Mouse (Mus musculus): ENCODE measurements around the gene Vps37c. TPM values are rescaled to one million over a fixed set of nuclear protein-coding genes. Genes with fewer than 3 reads are reported as not detected.

The Vps37c gene
- polyA plus RNA-seq, 1 experiment from 2014 or later, result 26.2 TPM

DNA sequence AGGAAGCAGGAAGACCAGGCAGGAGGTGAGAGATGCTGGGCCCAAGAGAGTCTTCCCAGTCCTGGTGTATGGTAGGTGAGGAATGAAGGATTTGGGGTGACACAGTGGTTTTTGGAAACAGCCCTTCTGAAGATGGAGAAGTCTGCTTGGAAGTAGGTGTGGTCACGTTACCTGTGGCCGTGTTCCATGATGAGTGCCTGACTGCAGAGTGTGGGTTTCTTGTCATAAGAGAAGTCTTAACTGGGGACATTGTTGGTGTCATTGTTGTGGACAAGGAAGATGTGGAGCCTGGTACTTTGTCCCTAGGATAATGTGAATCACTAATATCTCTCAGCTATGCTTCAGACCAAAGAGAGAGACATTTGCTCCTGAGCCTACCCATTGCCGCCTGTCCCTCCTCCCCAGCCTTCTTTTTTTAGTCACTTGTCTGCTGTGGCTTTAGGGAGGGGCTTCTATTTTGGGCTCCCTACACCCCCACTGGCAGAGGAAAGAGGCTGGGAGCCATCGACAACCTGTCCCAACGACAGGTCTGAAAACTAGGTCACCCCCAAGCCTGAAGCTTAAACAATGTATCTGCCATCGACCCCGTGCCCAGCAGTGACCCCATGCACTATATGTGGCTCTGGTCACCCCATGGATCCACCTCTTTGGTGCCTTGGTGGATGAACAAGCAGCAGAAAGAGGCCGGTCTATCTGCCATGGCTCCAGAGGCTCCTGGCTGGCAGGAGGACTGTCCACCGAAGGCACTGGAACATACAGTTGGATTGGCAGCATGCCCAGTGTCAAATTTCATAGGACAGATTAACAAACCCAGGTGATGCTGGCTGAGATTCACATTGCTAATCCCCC lies 71.7 kb downstream of the Vps37c start:
- Histone ChIP-seq H3K9me3 (replicated peaks; ENCODE audit: control insufficient read depth, low read length) (no peaks in the 10 kb centered on the region), H3K4me1 (ENCODE audit: control insufficient read depth, insufficient read depth, low read length) (no peaks in the 10 kb centered on the region), H3K4me2 (ENCODE audit: low read depth, low read length) (no peak overlapping the region), H3K4me3 (ENCODE audit: low read depth, low read length) (no peak overlapping the region), H3K36me3 (replicated peaks; ENCODE audit: control insufficient read depth, insufficient read depth, low read depth, low read length) (no peaks in the 10 kb centered on the region), H3K9ac (replicated peaks; ENCODE audit: low read length) (no peak overlapping the region), H3K27me3 (ENCODE audit: control insufficient read depth, insufficient read depth, low read length) (no peaks in the 10 kb centered on the region), H3K27ac (replicated peaks; ENCODE audit: low read depth, low read length) (no peak overlapping the region)
- WGBS, result 91% methylated on average over 9 of the region's 9 CpGs
- DNase-seq (ENCODE audit: low spot score), result no peak
- ATAC-seq (replicated peaks; ENCODE audit: insufficient number of reproducible peaks, low FRiP score, low TSS enrichment, low read depth), result no peak

- no peaks in the 10 kb centered on the region for H3K4me1 ChIP-seq (ENCODE audit: control insufficient read depth, insufficient read depth, low read length)
- DNase-seq (ENCODE audit: low spot score), result no peak
- H3K9ac ChIP-seq (replicated peaks; ENCODE audit: low read length), result no peak overlapping the region
- no peak overlapping the region for H3K27ac ChIP-seq (replicated peaks; ENCODE audit: low read depth, low read length)
- ATAC-seq (replicated peaks; ENCODE audit: insufficient number of reproducible peaks, low FRiP score, low TSS enrichment, low read depth), result no peak
- H3K27me3 ChIP-seq (ENCODE audit: control insufficient read depth, insufficient read depth, low read length), result no peaks in the 10 kb centered on the region
- no peak overlapping the region for H3K4me3 ChIP-seq (ENCODE audit: low read depth, low read length)
- no peaks in the 10 kb centered on the region for H3K9me3 ChIP-seq (replicated peaks; ENCODE audit: control insufficient read depth, low read length)
- no peak overlapping the region for H3K4me2 ChIP-seq (ENCODE audit: low read depth, low read length)
- H3K36me3 ChIP-seq (replicated peaks; ENCODE audit: control insufficient read depth, insufficient read depth, low read depth, low read length), result no peaks in the 10 kb centered on the region
- 89% methylated on average over 8 of the region's 8 CpGs for WGBS
These were observed 73.4 kb downstream of the Vps37c start for GRCm38 (mm10) chr19:10761794-10762415.

- Histone ChIP-seq H3K36me3 (replicated peaks; ENCODE audit: control insufficient read depth, insufficient read depth, low read depth, low read length) (no peaks in the 10 kb centered on the region), H3K4me2 (ENCODE audit: low read depth, low read length) (no peak overlapping the region), H3K27ac (replicated peaks; ENCODE audit: low read depth, low read length) (no peak overlapping the region), H3K4me1 (ENCODE audit: control insufficient read depth, insufficient read depth, low read length) (no peaks in the 10 kb centered on the region), H3K27me3 (ENCODE audit: control insufficient read depth, insufficient read depth, low read length) (no peaks in the 10 kb centered on the region), H3K4me3 (ENCODE audit: low read depth, low read length) (no peak overlapping the region), H3K9ac (replicated peaks; ENCODE audit: low read length) (no peak overlapping the region), H3K9me3 (replicated peaks; ENCODE audit: control insufficient read depth, low read length) (no peaks in the 10 kb centered on the region)
- ATAC-seq (replicated peaks; ENCODE audit: insufficient number of reproducible peaks, low FRiP score, low TSS enrichment, low read depth), result no peak
- WGBS, result 75% methylated on average over 6 of the region's 6 CpGs
- DNase-seq (ENCODE audit: low spot score), result no peak
These were observed 73.9 kb downstream of the Vps37c start for GRCm38 (mm10) chr19:10762468-10762867.

GRCm38 (mm10) chr19:10763381-10764031 lies 75.0 kb downstream of the Vps37c start:
- no peaks in the 10 kb centered on the region for H3K4me1 ChIP-seq (ENCODE audit: control insufficient read depth, insufficient read depth, low read length)
- no peak overlapping the region for H3K27ac ChIP-seq (replicated peaks; ENCODE audit: low read depth, low read length)
- no peak overlapping the region for H3K9ac ChIP-seq (replicated peaks; ENCODE audit: low read length)
- 84% methylated on average over 21 of the region's 21 CpGs for WGBS
- DNase-seq (ENCODE audit: low spot score) (no peak), ATAC-seq (replicated peaks; ENCODE audit: insufficient number of reproducible peaks, low FRiP score, low TSS enrichment, low read depth) (no peak)
- H3K4me3 ChIP-seq (ENCODE audit: low read depth, low read length), result no peak overlapping the region
- no peaks in the 10 kb centered on the region for H3K9me3 ChIP-seq (replicated peaks; ENCODE audit: control insufficient read depth, low read length)
- H3K4me2 ChIP-seq (ENCODE audit: low read depth, low read length), result no peak overlapping the region
- no peaks in the 10 kb centered on the region for H3K36me3 ChIP-seq (replicated peaks; ENCODE audit: control insufficient read depth, insufficient read depth, low read depth, low read length)
- H3K27me3 ChIP-seq (ENCODE audit: control insufficient read depth, insufficient read depth, low read length), result no peaks in the 10 kb centered on the region

Other genes with a start within 250 kb of the Vps37c start
- 0.13 and 0.20 TPM in 2 replicates for gene Lrrc10b, start 231.3 kb upstream of the Vps37c start, polyA plus RNA-seq (2014; fragmentation: Nextera tagmentation; extraction: Ambion mirVana)
- gene Ppp1r32, start 205.8 kb upstream of the Vps37c start, polyA plus RNA-seq (2014; fragmentation: Nextera tagmentation; extraction: Ambion mirVana), result 0.32 TPM in 1 of 2 replicates, not detected in the other
- gene Cpsf7, start 163.5 kb upstream of the Vps37c start, polyA plus RNA-seq (2014; fragmentation: Nextera tagmentation; extraction: Ambion mirVana), result 61.7 and 64.6 TPM in 2 replicates
- gene Sdhaf2, start 162.6 kb upstream of the Vps37c start, polyA plus RNA-seq (2014; fragmentation: Nextera tagmentation; extraction: Ambion mirVana), result 60.4 and 66.2 TPM in 2 replicates
- 65.2 and 69.0 TPM in 2 replicates for gene Tmem216, start 132.5 kb upstream of the Vps37c start, polyA plus RNA-seq (2014; fragmentation: Nextera tagmentation; extraction: Ambion mirVana)
- 13.7 and 13.8 TPM in 2 replicates for gene Cyb561a3, start 111.6 kb upstream of the Vps37c start, polyA plus RNA-seq (2014; fragmentation: Nextera tagmentation; extraction: Ambion mirVana)
- gene Tmem138, start 111.4 kb upstream of the Vps37c start, polyA plus RNA-seq (2014; fragmentation: Nextera tagmentation; extraction: Ambion mirVana), result 48.8 and 49.3 TPM in 2 replicates
- gene Ddb1, start 83.4 kb upstream of the Vps37c start, polyA plus RNA-seq (2014; fragmentation: Nextera tagmentation; extraction: Ambion mirVana), result 400 and 408 TPM in 2 replicates
- gene Tkfc, start 83.1 kb upstream of the Vps37c start, polyA plus RNA-seq (2014; fragmentation: Nextera tagmentation; extraction: Ambion mirVana), result 20.0 and 23.3 TPM in 2 replicates
- 0.73 and 0.96 TPM in 2 replicates for gene Vwce, start 54.5 kb upstream of the Vps37c start, polyA plus RNA-seq (2014; fragmentation: Nextera tagmentation; extraction: Ambion mirVana)
- gene Pga5, start 10.7 kb upstream of the Vps37c start, polyA plus RNA-seq (2014; fragmentation: Nextera tagmentation; extraction: Ambion mirVana), result not detected in 2 replicates
- gene Cd5, start 50.3 kb downstream of the Vps37c start, polyA plus RNA-seq (2014; fragmentation: Nextera tagmentation; extraction: Ambion mirVana), result 0.15 TPM in 1 of 2 replicates, not detected in the other
- gene Cd6, start 141.3 kb downstream of the Vps37c start, polyA plus RNA-seq (2014; fragmentation: Nextera tagmentation; extraction: Ambion mirVana), result not detected in 2 replicates
- 0.24 and 0.67 TPM in 2 replicates for gene Slc15a3, start 151.0 kb downstream of the Vps37c start, polyA plus RNA-seq (2014; fragmentation: Nextera tagmentation; extraction: Ambion mirVana)
- gene Tmem132a, start 181.2 kb downstream of the Vps37c start, polyA plus RNA-seq (2014; fragmentation: Nextera tagmentation; extraction: Ambion mirVana), result 51.5 and 60.8 TPM in 2 replicates
- gene Tmem109, start 193.3 kb downstream of the Vps37c start, polyA plus RNA-seq (2014; fragmentation: Nextera tagmentation; extraction: Ambion mirVana), result 64.9 and 67.5 TPM in 2 replicates
- 46.7 and 48.4 TPM in 2 replicates for gene Prpf19, start 206.5 kb downstream of the Vps37c start, polyA plus RNA-seq (2014; fragmentation: Nextera tagmentation; extraction: Ambion mirVana)
- gene Zp1, start 231.9 kb downstream of the Vps37c start, polyA plus RNA-seq (2014; fragmentation: Nextera tagmentation; extraction: Ambion mirVana), result not detected in 2 replicates
- gene Ptgdr2, start 248.4 kb downstream of the Vps37c start, polyA plus RNA-seq (2014; fragmentation: Nextera tagmentation; extraction: Ambion mirVana), result not detected in 2 replicates